Mouse (Mus musculus) liver, embryonic 14.5 days (tissue): ENCODE data around the gene Cpne4. TPM values are rescaled to one million over a fixed set of nuclear protein-coding genes. Genes with fewer than 3 reads are reported as not detected.

ENCODE experiments used
- ATAC-seq: fragments of 200-750 bp; cut with Nextera tagmentation; 2 replicates; pipeline ENCODE4 v1.8.0; 2017; ENCODE audit warnings: moderate number of reproducible peaks, mild to moderate bottlenecking, moderate library complexity; ENCODE audit not compliant: insufficient read depth
- DNase-seq, 3 experiments: peaks; one replicate each; pipeline ENCODE4 v3.0.0-alpha.2; 2012 to 2013; ENCODE audit warnings: low read depth in 3 of 3, low spot score in 3 of 3
- H3K27ac ChIP-seq: fragments of 300-500 bp; sonication (generic); 2 replicates; pipeline ENCODE4 v1.5.1; 2014; ENCODE audit warnings: moderate library complexity, mild to moderate bottlenecking, control low read depth, inconsistent platforms
- H3K27me3 ChIP-seq: fragments of 300-500 bp; sonication (generic); 2 replicates; pipeline ENCODE4 v1.6.1; 2014; ENCODE audit warnings: mild to moderate bottlenecking, low read length, moderate library complexity; ENCODE audit not compliant: control insufficient read depth, insufficient read depth
- H3K36me3 ChIP-seq: fragments of 300-500 bp; sonication (generic); replicated peaks from 2 replicates; pipeline ENCODE4 v1.6.1; 2014; ENCODE audit warnings: low read depth; ENCODE audit not compliant: control insufficient read depth, insufficient read depth
- H3K4me1 ChIP-seq, 2 experiments: fragments of 200-500 bp in 1 of 2; fragments of 300-500 bp in 1 of 2; sonication (generic) in 1 of 2; replicated peaks; 2 replicates each; pipeline ENCODE4 v1.6.1; 2012 to 2014; ENCODE audit warnings: antibody characterized with exemption in 1 of 2, inconsistent platforms in 1 of 2, low read length in 1 of 2; ENCODE audit not compliant: control insufficient read depth in 2 of 2, insufficient read depth in 2 of 2
- H3K4me2 ChIP-seq: fragments of 300-500 bp; sonication (generic); 2 replicates; pipeline ENCODE4 v1.6.1; 2014; ENCODE audit warnings: low read depth, mild to moderate bottlenecking, control low read depth, moderate library complexity
- H3K4me3 ChIP-seq, 2 experiments: fragments of 200-500 bp in 1 of 2; fragments of 300-500 bp in 1 of 2; sonication (generic) in 1 of 2; 2 replicates each; pipeline ENCODE4 v1.5.1; 2012 to 2014; ENCODE audit warnings: low read depth in 2 of 2, low read length in 2 of 2, mild to moderate bottlenecking in 2 of 2, control low read depth in 1 of 2, inconsistent platforms in 1 of 2, moderate library complexity in 1 of 2; ENCODE audit not compliant: insufficient read depth in 1 of 2
- H3K9ac ChIP-seq: fragments of 300-500 bp; sonication (generic); replicated peaks from 2 replicates; pipeline ENCODE4 v1.6.1; 2014; ENCODE audit warnings: mild to moderate bottlenecking, control low read depth, moderate library complexity
- H3K9me3 ChIP-seq: fragments of 300-500 bp; sonication (generic); 2 replicates; pipeline ENCODE4 v1.6.1; 2016; ENCODE audit warnings: low read length, mixed read lengths; ENCODE audit not compliant: control insufficient read depth
- CTCF ChIP-seq: IDR thresholded peaks from 2 replicates; pipeline ENCODE4 v1.5.1; 2016; ENCODE audit warnings: antibody characterized with exemption, low read depth, control low read depth
- EP300 ChIP-seq: IDR thresholded peaks from 2 replicates; pipeline ENCODE4 v1.6.1; 2016; ENCODE audit warnings: antibody characterized with exemption, low read depth
- WGBS: fragments of 180-500 bp; shearing (Covaris S2); extraction: QIAGEN DNeasy Blood & Tissue Kit; methylation state at CpG from one replicate; pipeline ENCODE4 v1.1.7; 2014; ENCODE audit not compliant: insufficient replicate concordance; 5-methylcytosine and 5-hydroxymethylcytosine counted together
- polyA plus RNA-seq, 2 experiments: library from polyadenylated mRNA; depleted of rRNA in 1 of 2; stranded (reverse) in 1 of 2; unstranded in 1 of 2; fragments of >200 nt; fragmentation: Nextera tagmentation in 1 of 2; extraction: Ambion mirVana in 1 of 2; gene quantifications; 2 replicates each; pipeline versions ENCODE4 v1.2.1 to v1.2.3; 2012 to 2014

The Cpne4 gene
- polyA plus RNA-seq, 2 experiments, result 0.01 TPM; not detected in 1

- Histone ChIP-seq H3K4me1 (no peaks in the 10 kb centered on the region), H3K27ac (no peak overlapping the region), H3K36me3 (no peaks in the 10 kb centered on the region), H3K4me2 (no peak overlapping the region), H3K4me3 (no peak overlapping the region), H3K9ac (no peak overlapping the region), H3K9me3 (no peaks in the 10 kb centered on the region), H3K27me3 (no peaks in the 10 kb centered on the region)
- DNase-seq (no peak), ATAC-seq (no peak)
- TF ChIP-seq EP300, result no peak
- no peak for TF ChIP-seq CTCF
- WGBS, result 54% methylated on average over 4 of the region's 4 CpGs
These were observed 393.3 kb downstream of the Cpne4 start for GRCm38 (mm10) chr9:104940389-104940788.

DNA sequence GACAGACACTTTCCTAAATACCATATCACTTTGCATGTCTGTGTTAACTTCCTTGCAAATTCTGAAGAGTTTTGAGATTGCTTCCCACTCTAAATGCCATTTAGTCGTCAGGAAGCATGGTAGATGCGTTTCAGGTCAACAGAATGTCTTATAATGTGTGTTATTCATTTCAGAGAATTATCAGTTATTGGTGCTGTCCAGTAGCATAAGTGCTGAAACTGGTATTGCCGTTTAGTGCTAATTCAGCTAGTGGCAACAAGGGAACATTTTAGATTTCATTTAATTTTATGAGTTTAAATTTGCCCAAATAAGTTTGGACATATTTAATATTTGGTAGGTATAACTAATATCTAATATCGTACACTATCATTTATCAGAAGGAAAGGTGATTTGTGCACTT is 403.5 kb downstream of the Cpne4 start:
- no peaks in the 10 kb centered on the region for H3K36me3 ChIP-seq
- ATAC-seq (no peak), DNase-seq (no peak)
- no peak overlapping the region for H3K4me3 ChIP-seq
- H3K27ac ChIP-seq, result no peak overlapping the region
- WGBS, result 47% methylated on average over 4 of the region's 4 CpGs
- no peak for TF ChIP-seq CTCF
- TF ChIP-seq EP300, result no peak
- H3K4me1 ChIP-seq, result no peaks in the 10 kb centered on the region
- no peak overlapping the region for H3K4me2 ChIP-seq
- no peak overlapping the region for H3K9ac ChIP-seq
- no peaks in the 10 kb centered on the region for H3K27me3 ChIP-seq
- H3K9me3 ChIP-seq, result no peaks in the 10 kb centered on the region

DNA sequence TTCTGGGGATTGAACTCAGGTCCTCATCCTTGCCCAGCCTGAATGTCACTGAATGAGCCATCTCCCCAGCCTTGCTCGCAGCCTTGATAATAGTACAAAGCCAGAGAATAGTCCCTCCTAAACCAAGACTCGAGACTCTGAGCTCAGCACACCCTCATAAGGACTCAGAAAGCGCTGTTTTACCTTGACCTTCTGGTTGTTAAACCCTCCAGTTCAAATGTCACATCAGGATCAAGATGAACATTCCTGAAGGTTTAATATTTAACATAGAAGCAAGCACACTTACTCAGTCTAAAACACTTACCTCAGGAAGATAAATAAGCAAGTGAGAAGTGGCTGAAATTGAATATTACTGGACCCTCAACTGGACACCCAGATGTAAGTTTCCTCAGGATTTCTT is 405.1 kb downstream of the Cpne4 start:
- 40% methylated on average over 3 of the region's 3 CpGs for WGBS
- DNase-seq, result no peak

GRCm38 (mm10) chr9:104972828-104973227 is 425.7 kb downstream of the Cpne4 start:
- no peak overlapping the region for H3K27ac ChIP-seq
- H3K36me3 ChIP-seq, result no peaks in the 10 kb centered on the region
- WGBS, result 26% methylated on average over 7 of the region's 7 CpGs
- no peak overlapping the region for H3K9ac ChIP-seq
- no peaks in the 10 kb centered on the region for H3K4me1 ChIP-seq
- no peak overlapping the region for H3K4me3 ChIP-seq
- H3K4me2 ChIP-seq, result no peak overlapping the region
- no peaks in the 10 kb centered on the region for H3K27me3 ChIP-seq
- TF ChIP-seq EP300, result no peak
- TF ChIP-seq CTCF, result no peak
- DNase-seq, result peak in 1 of 3 experiments; percentile 1
- no peak for ATAC-seq
- H3K9me3 ChIP-seq, result no peaks in the 10 kb centered on the region

More for the DNA sequence above, 405.1 kb downstream of the Cpne4 start:
- Histone ChIP-seq H3K9ac (no peak overlapping the region), H3K4me3 (no peak overlapping the region), H3K4me1 (no peaks in the 10 kb centered on the region), H3K4me2 (no peak overlapping the region), H3K27ac (no peak overlapping the region), H3K36me3 (no peaks in the 10 kb centered on the region), H3K9me3 (no peaks in the 10 kb centered on the region), H3K27me3 (no peaks in the 10 kb centered on the region)
- ATAC-seq, result no peak
- no peak for TF ChIP-seq CTCF
- TF ChIP-seq EP300, result no peak

DNA sequence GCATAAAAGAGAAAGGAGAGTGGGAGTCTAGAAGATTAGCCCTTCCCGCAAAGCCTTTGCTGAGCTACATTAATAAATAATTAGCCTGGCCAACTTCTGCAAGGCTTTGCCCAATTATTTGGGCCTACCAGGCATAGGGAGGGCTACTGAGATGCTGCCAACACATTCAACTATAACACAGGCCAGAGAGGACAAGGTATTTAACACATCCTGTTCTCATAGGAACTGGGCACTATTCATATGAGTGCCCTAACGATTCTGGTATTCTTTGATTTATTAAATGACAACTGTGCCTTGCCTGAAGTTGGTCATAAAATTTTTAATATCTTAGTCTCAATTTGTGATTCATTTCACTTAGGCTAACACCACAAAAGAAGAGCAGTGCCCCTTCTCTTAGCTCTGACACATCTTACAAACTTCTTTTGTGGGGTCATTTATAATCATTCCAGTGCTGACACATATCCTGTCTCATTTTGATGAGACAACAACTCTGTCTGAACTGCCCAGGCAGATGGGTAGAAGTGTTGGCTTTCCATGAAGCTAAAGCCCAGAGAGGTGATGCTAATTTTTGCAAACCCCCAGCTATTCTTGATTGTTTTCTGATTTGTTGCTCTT is 435.0 kb downstream of the Cpne4 start:
- DNase-seq (no peak), ATAC-seq (no peak)
- Histone ChIP-seq H3K27ac (no peak overlapping the region), H3K4me2 (no peak overlapping the region), H3K9ac (no peak overlapping the region), H3K36me3 (no peaks in the 10 kb centered on the region), H3K27me3 (no peaks in the 10 kb centered on the region), H3K4me3 (no peak overlapping the region), H3K4me1 (no peaks in the 10 kb centered on the region), H3K9me3 (no peaks in the 10 kb centered on the region)
- TF ChIP-seq EP300 (no peak), CTCF (no peak)
- 59% methylated on average over 2 of the region's 2 CpGs for WGBS
